Mouse (Mus musculus): ENCODE measurements around the gene Calb2.
A peak's percentile ranks its signal among the peaks of the same experiment; 100 is the strongest.

Gene Calb2

GRCm38 (mm10) chr8:110130537-110130936 lies 37.5 kb downstream of the Calb2 start:
- DNase-seq (ENCODE audit: low spot score in 2 of 2): peak; percentile 73 to 84

- DNase-seq (ENCODE audit: low spot score in 2 of 2): peak in 1 of 2 experiments; percentile 49
Observed at GRCm38 (mm10) chr8:110119715-110120114, 48.3 kb downstream of the Calb2 start.

GRCm38 (mm10) chr8:110102653-110103052 lies 65.4 kb downstream of the Calb2 start, which contains the start of gene Gm17720:
Gene Gm17720 (minus strand): TSS chr8:110102753.
- DNase-seq (ENCODE audit: low spot score in 2 of 2): no peak

GRCm38 (mm10) chr8:110101676-110102075 lies 66.3 kb downstream of the Calb2 start:
- no peak for DNase-seq (ENCODE audit: low spot score in 2 of 2)

- no peak for DNase-seq (ENCODE audit: low spot score in 2 of 2)
Observed at GRCm38 (mm10) chr8:110100907-110101306, 67.1 kb downstream of the Calb2 start, which contains the start of gene Gm21964. Gene Gm21964 (plus strand): TSS chr8:110101207.

- DNase-seq (ENCODE audit: low spot score in 2 of 2): peak in 1 of 2 experiments; percentile 32
Observed at GRCm38 (mm10) chr8:110091869-110092268, 76.1 kb downstream of the Calb2 start.
